Mouse (Mus musculus) bone marrow, adult 2 months (tissue): ENCODE measurements around the gene Tyro3.

ENCODE experiments used
- CTCF ChIP-seq: fragments of 200-500 bp; IDR thresholded peaks from 2 replicates; pipeline ENCODE4 v1.5.1; 2011; ENCODE audit warnings: low read length, control low read depth; ENCODE audit not compliant: control insufficient read depth, insufficient read depth
- POLR2A ChIP-seq: fragments of 200-500 bp; IDR thresholded peaks from 2 replicates; pipeline ENCODE4 v1.6.1; 2011; ENCODE audit warnings: low read depth, mild to moderate bottlenecking, control low read depth, low read length, borderline replicate concordance; ENCODE audit not compliant: control insufficient read depth

GRCm38 (mm10) chr2:119802767-119803617 lies 5.5 kb downstream of the Tyro3 start:
- TF ChIP-seq CTCF, result no peak
- no peak for TF ChIP-seq POLR2A
